Mouse (Mus musculus): ENCODE data around the gene Kmt5c.
"Not testable (repeated sequence)": the region's sequence is repeated elsewhere in the genome, so short reads cannot be mapped to it uniquely, and the experiment has no call there.

The Kmt5c gene

DNA sequence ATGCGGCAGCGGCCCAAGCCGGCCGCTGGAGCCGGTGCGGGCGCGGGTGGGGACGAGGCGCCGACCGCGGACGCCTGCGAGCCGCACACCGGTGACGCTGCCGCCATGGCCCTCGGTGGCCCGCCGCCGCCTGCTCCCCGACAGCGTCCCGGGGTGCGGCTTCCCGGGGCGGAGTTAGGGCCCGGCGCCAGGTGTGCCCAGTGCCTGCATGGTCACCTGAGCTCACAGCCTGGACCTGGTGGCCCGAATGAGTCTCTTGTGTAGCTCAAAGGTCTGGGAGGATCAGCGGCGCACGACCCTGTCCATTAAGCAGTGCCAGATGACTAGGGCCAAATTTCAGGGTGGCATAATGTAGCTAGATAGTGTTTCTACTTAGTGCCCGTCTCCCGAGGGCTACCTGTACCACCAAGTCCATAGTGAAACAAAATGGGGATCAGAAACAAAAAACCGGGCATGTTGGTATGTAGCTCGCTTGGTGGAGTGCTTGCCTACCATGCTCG, 49.6 kb downstream of the Kmt5c start, which contains the start of gene Tmem238:
Gene Tmem238, minus strand, starts transcription at position 221 of the 500 bp plus-strand sequence.
- no peak for DNase-seq (ENCODE audit: low read depth, low spot score)

GRCm38 (mm10) chr7:4792278-4793212, 52.6 kb downstream of the Kmt5c start, which contains the start of gene Rpl28:
Gene Rpl28, plus strand, starts transcription at chr7:4792874.
- peak; percentile 92 for DNase-seq (ENCODE audit: low read depth, low spot score)

DNA sequence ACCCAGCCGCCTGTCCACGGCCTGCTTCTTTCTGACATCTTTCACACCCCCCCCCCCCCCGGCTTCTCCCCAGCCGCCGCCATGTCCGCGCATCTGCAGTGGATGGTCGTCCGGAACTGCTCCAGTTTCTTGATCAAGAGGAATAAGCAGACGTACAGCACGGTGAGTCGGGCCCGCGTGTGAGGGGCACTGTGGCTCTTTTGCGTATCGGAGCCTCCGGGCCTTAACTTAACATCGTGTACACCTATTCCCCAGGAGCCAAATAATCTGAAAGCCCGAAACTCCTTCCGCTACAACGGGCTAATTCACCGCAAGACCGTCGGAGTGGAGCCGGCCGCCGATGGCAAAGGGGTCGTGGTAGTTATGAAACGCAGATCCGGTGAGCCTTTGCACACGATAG, 53.3 kb downstream of the Kmt5c start:
- DNase-seq (ENCODE audit: low read depth, low spot score), result not testable (repeated sequence)

- no peak for DNase-seq (ENCODE audit: low read depth, low spot score)
Observed at GRCm38 (mm10) chr7:4793674-4794073, 53.8 kb downstream of the Kmt5c start.

GRCm38 (mm10) chr7:4794631-4795168, 54.8 kb downstream of the Kmt5c start:
- DNase-seq (ENCODE audit: low read depth, low spot score), result no peak

- no peak for DNase-seq (ENCODE audit: low read depth, low spot score)
Observed at GRCm38 (mm10) chr7:4795767-4796433, 56.0 kb downstream of the Kmt5c start.

Data from retina, postnatal 7 days (tissue).